Mouse (Mus musculus) cortical plate, adult 2 months (tissue): ENCODE results near the gene Zfp638.

Source experiments
- CTCF ChIP-seq: fragments of 200-500 bp; IDR thresholded peaks from 2 replicates; pipeline ENCODE4 v1.5.1; 2011; ENCODE audit warnings: mild to moderate bottlenecking, control low read depth, low read length; ENCODE audit not compliant: insufficient read depth; ENCODE audit errors: extremely low read depth
- POLR2A ChIP-seq: fragments of 200-500 bp; IDR thresholded peaks from 2 replicates; pipeline ENCODE4 v1.6.1; 2011; ENCODE audit warnings: mild to moderate bottlenecking, low read length, control low read depth; ENCODE audit not compliant: insufficient read depth; ENCODE audit errors: extremely low read depth

DNA sequence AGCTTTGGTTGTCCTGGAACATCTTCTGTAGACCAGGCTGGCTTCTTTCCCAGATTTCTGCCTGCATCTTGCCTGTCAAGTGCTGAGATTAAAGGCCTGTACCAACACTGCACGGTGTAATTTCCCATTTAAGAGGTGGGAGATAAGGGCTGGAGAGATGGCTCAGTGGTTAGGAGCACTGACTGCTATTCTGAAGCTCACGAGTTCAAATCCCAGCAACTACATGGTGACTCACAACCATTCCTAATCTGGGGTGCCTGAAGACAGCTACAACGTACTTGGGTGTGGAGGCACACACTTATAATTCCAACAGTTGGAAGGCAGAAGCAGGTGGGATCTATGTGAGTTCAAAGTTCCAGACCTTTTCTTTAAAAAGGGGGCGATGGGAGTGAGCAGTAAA, 46.8 kb downstream of the Zfp638 start:
- TF ChIP-seq CTCF (no peak), POLR2A (no peak)
